Comparison of ENCODE assay signal across 25 mouse cellular contexts in genomic region chr5:31693191-31693590, GRCm38 (mm10).
"Had no signal": no experiment of that assay in that cellular context is flagged by ENCODE, and none has a peak within 500 bp of the region (broad histone marks: within the 10 kb centered on the region; RNA-seq: fewer than 3 reads in every experiment).

No protein-coding gene starts in this region.

- H3K27ac ChIP-seq: left cerebral cortex, adult 2 months; limb, embryonic 12.5 days; liver, embryonic 12.5 days; liver, embryonic 15.5 days; neural tube, embryonic 12.5 days; neural tube, embryonic 15.5 days; stomach, postnatal 0 days had no signal

- H3K4me3 ChIP-seq: left cerebral cortex, adult 2 months; limb, embryonic 12.5 days; liver, embryonic 12.5 days; liver, embryonic 15.5 days; neural tube, embryonic 12.5 days; neural tube, embryonic 15.5 days had no signal

- H3K27me3 ChIP-seq: limb, embryonic 12.5 days; liver, embryonic 12.5 days; liver, embryonic 15.5 days; neural tube, embryonic 12.5 days; neural tube, embryonic 15.5 days had no signal

- H3K9ac ChIP-seq: limb, embryonic 12.5 days; liver, embryonic 12.5 days; liver, embryonic 15.5 days; neural tube, embryonic 12.5 days; neural tube, embryonic 15.5 days had no signal

- DNase-seq: kidney, adult 8-10 months; kidney, postnatal 14 days; kidney, postnatal 4 days; layer of hippocampus, adult 9-11 months; layer of hippocampus, postnatal 36 days; liver; lung, adult 18-20 months; lung, postnatal 4 days; midbrain, embryonic 14.5 days; right cerebral cortex, adult 18-20 months; right cerebral cortex, postnatal 14 days; right cerebral cortex, postnatal 4 days; thymus, adult 2 months; thymus, postnatal 14 days; thymus, postnatal 4 days had no signal

- ATAC-seq: intestine, postnatal 0 days; liver, embryonic 12.5 days; lung, postnatal 0 days had no signal

- H3K9me3 ChIP-seq: limb, embryonic 12.5 days; liver, embryonic 12.5 days; liver, embryonic 15.5 days; neural tube, embryonic 12.5 days; neural tube, embryonic 15.5 days had no signal

- H3K36me3 ChIP-seq: limb, embryonic 12.5 days; liver, embryonic 15.5 days; neural tube, embryonic 12.5 days; neural tube, embryonic 15.5 days had no signal

- H3K4me1 ChIP-seq: limb, embryonic 12.5 days had no signal

- H3K4me2 ChIP-seq: limb, embryonic 12.5 days; liver, embryonic 12.5 days; liver, embryonic 15.5 days; midbrain, embryonic 11.5 days; neural tube, embryonic 12.5 days; neural tube, embryonic 15.5 days had no signal
